Mouse (Mus musculus) heart, postnatal 10 days (tissue): ENCODE data around the gene Rgs3. TPM values are rescaled to one million over a fixed set of nuclear protein-coding genes. Genes with fewer than 3 reads are reported as not detected.

ENCODE experiments used
- DNase-seq, 2 experiments: peaks; one replicate each; pipeline ENCODE4 v3.0.0; 2021
- intact Hi-C: fragments of 180-260 bp; cut with DNase I; formaldehyde crosslinking; loops from one replicate; pipeline ENCODE4 v1.15.1; 2025
- total RNA-seq, 2 experiments: library from RNA; stranded (reverse); gene quantifications; 2 replicates each; pipeline ENCODE4 v1.2.3; 2021

Gene Rgs3
- total RNA-seq, 2 experiments from 2014 or later, result 51.1 to 60.0 TPM

DNA sequence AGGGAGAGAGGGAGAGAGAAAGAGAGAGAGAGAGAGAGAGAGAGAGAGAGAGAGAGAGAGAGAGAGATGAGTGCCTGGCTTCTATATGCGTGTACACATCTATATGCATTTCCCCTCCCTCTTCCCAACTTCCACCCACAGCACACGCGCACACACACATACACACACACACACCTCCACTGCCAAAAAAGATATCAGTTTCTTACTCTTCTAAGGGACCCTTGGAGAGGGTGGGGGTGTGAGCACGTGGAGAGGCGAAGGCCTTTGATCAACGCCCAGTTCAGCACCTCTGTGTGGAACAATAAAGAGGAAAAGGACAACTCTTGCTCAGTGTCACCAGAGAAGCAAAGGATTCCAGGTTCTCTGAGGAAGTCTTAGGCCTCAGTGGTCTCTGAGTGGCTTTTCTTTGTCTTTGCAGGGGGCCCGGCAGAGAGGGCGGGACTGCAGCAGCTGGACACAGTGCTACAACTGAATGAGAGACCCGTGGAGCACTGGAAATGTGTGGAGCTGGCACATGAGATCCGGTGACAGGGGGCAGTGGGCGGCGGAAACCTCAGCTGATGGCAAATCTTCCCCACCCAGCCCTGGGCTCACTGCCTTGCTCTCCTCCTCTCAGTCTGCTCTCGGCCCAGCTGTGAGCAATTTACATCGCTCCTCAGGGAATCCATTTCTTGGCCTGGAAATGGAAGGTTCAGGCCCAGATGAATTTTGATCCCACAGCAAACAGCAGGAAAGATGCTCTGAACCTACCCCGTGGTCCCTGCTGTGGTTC, 65.2 kb downstream of the Rgs3 start:
- intact Hi-C loops, result no loop called here
- peak; percentile 72 to 74 for DNase-seq

- intact Hi-C loops, result no loop called here
- no peak for DNase-seq
Observed at GRCm38 (mm10) chr4:62625451-62626061, 65.9 kb downstream of the Rgs3 start.

GRCm38 (mm10) chr4:62626228-62627026, 66.8 kb downstream of the Rgs3 start:
- intact Hi-C loops, result no loop called here
- no peak for DNase-seq

- DNase-seq, result no peak
- intact Hi-C loops, result no loop called here
Observed at GRCm38 (mm10) chr4:62627331-62627730, 67.7 kb downstream of the Rgs3 start.

- intact Hi-C loops, result no loop called here
- no peak for DNase-seq
Observed at GRCm38 (mm10) chr4:62628547-62628946, 68.9 kb downstream of the Rgs3 start.

DNA sequence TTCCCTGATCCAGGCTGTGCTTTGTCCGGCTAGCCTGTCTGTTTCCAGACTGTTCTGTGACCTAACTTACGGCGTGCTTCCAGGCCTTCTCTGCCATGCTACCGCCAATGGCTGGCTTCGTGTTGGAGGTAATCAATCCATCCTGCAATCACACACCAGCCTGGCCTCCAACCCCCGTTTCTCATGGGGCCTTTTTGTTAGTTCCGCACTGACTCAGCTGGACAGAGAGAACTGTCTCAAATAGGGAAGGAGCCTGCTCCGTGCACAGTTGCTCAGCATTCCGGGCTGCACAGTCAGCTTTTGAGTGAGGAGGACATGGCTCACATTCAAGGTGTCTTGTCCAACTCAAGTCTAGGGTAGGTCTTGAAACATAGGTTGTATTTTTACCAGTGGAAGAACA, 69.8 kb downstream of the Rgs3 start:
- DNase-seq, result no peak
- intact Hi-C loops, result no loop called here

DNA sequence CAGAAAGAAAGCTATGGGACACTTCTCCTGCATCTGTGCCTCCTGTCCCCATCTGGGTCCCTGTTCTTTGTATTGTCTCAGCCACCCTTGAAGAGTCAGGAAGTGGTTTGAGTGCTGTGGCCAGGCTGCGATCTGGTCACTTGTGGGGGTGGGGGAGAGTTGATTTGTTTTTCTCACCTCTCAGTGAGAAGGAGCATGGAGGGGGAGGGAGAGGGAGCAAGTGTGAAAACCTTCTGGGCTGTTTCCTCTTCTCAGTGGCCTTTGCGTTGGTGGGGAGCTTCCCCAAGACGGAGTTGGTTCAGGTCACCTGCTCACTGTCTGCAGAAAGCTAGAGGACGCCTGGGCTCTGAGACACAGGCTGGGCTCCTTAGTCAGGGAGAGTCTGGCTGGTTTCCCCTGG, 70.3 kb downstream of the Rgs3 start:
- intact Hi-C loops, result no loop called here
- peak in 1 of 2 experiments; percentile 47 for DNase-seq

DNA sequence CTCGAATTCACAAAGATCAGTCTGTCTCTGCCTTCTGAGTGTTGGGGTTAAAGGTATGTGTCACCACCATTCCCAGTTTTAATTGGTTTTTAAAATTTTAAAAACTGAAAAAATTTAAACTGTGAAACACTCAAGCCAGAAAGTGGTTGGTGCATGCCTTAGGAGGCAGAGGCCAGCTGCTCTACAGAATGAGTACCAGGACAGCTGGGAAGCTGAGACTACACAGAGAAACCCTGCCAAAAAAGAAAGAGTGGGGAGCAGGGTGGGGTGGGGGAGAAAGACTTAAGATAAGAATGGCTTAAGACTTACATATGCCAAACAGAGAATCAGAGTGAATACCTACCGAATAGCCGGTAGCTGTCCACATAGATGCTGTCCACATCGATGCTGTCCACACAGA, 73.6 kb downstream of the Rgs3 start:
- no peak for DNase-seq
- intact Hi-C loops, result no loop called here

DNA sequence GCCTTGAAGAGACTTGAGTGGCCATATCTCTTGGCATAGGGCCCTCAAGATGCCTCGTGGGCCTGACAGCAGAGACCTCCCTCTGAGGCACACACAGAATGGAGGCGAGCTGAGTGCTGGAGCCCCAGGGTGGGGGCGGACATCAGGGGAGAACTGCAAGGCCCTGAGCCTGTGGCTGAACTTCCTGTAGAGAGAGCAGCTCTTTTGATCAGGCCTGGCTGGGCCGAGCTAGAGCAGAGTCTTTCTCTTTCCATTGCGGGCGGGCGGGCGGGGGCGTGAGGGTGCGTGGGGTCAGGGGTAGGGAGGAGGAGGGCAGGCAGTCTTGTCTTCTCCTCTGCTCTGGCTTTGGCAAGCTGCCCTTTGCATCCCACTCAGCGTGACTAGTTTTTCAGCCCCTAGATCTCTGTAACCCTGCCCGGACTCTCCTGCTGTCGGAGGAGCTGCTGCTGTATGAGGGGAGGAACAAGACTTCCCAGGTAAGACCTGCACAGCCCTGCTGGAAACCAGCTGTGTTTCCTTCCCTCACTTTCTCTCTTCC, 74.5 kb downstream of the Rgs3 start:
- peak; percentile 64 for DNase-seq
- intact Hi-C loops, result no loop called here

- intact Hi-C loops, result no loop called here
- no peak for DNase-seq
Observed at GRCm38 (mm10) chr4:62634840-62635239, 75.2 kb downstream of the Rgs3 start.

DNA sequence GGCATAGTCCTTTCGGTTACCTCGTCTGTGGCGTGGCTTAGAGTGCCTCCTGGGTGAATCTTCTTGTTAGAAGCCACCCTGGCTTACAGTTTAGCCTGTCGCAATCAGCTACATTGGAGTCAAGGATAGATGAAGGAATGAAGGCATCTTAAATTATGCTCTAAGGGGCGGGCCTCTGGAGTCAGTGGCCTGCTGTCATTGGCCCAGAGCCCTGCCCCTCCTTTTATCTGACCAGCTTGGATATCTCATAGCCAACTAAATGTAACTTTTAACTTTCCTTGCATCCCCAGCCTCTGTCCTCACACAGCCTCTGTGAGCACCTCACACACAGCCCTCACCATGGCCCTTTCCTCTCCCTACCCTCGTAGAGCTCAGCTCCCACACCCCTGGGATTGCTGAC, 76.4 kb downstream of the Rgs3 start:
- no peak for DNase-seq
- intact Hi-C loops, result no loop called here

GRCm38 (mm10) chr4:62637856-62638604, 78.4 kb downstream of the Rgs3 start:
- no peak for DNase-seq
- intact Hi-C loops, result no loop called here

- intact Hi-C loops, result loop anchor here (2.0 kb wide), 2 partner anchors 18 to 56 kb away; no protein-coding TSS in a partner anchor
- no peak for DNase-seq
Observed at GRCm38 (mm10) chr4:62640496-62641229, 81.0 kb downstream of the Rgs3 start.

- DNase-seq, result peak; percentile 58 to 62
- intact Hi-C loops, result loop anchor here (2.0 kb wide), 2 partner anchors 18 to 56 kb away; no protein-coding TSS in a partner anchor
Observed at GRCm38 (mm10) chr4:62641230-62641589, 81.6 kb downstream of the Rgs3 start.

DNA sequence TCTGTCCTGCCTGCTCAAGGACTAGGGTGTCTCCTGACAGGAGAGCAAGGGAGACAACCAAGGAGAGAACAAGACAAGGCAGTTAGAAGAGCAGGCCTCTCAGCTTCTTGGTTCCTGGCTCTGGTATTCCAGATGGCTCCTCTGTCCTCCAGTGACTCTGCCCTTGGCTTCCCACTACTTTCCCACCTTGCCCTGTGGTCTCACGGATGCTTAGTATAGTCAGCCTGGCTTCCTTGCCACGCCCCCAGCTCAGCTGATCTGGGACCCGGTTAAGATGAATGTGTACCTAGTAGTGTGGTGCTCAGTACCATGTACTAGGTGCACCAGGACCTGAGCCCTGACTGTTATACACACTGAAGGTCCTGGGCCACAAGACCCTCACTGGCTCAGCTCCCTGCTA, 82.0 kb downstream of the Rgs3 start:
- intact Hi-C loops, result loop anchor here (2.0 kb wide), 2 partner anchors 19 to 55 kb away; no protein-coding TSS in a partner anchor
- peak in 1 of 2 experiments; percentile 25 for DNase-seq

DNA sequence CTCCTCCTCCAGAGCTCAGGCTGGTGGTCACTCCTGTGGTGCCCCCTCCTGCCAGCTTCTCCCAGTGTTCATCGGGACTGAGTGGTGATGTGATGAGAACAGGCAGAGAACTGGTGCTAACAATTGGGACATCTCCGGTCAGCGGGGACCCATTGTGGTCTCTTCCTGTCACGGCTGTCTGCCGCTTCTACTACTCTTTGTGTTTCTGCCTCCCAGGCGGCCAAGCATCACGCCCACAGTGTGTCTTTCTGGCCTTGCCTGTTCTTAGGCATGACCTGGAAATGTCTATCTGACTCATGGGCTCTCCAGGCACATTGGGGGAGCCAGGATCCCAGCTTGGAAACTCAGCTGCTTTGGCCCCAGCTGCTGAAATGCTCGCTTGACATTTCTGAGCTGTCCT, 83.8 kb downstream of the Rgs3 start:
- intact Hi-C loops, result no loop called here

GRCm38 (mm10) chr4:62644031-62644793, 84.6 kb downstream of the Rgs3 start:
- intact Hi-C loops, result no loop called here
- DNase-seq, result peak; percentile 57 to 66

More for the DNA sequence above, 83.8 kb downstream of the Rgs3 start:
- DNase-seq, result peak; percentile 70 to 71

GRCm38 (mm10) chr4:62646556-62647248, 87.1 kb downstream of the Rgs3 start:
- intact Hi-C loops, result loop anchor here (5.0 kb wide), 1 partner anchor 36 kb away; no protein-coding TSS in a partner anchor
- DNase-seq, result no peak
